Mouse (Mus musculus) urinary bladder, postnatal 0 days (tissue): Measurements from ENCODE around the gene Krtap8-1. TPM values are rescaled to one million over a fixed set of nuclear protein-coding genes. Genes with fewer than 3 reads are reported as not detected.

Experiments used
- polyA plus RNA-seq: library from polyadenylated mRNA; unstranded; fragments of >200 nt; fragmentation: Nextera tagmentation; extraction: Ambion mirVana; gene quantifications from 2 replicates; pipeline ENCODE4 v1.2.1, GENCODE M21; 2015

Krtap8-1 gene
- polyA plus RNA-seq = not detected in 2 replicates

DNA sequence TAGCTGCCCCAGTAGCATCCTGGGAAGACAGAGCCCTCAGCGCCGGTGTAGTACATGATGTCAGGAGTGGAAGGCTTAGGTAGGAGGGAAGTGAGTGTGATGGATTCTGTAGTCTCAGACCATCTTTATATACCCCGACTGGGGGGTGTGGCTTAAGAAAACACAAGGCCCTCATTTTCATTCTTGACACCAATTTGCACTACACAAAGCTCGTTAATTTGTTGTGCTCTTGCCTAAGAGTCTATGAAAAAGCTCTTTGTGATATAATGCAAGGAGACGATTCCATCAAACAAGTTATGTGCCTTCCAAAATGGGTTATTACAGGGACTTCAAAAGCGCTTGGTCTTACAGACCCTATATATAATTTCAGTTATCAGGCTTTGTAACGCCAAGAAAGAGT, at the start of gene Krtap8-1:
Gene Krtap8-1 (minus strand): TSS at position 101 of the 400 bp plus-strand sequence.

DNA sequence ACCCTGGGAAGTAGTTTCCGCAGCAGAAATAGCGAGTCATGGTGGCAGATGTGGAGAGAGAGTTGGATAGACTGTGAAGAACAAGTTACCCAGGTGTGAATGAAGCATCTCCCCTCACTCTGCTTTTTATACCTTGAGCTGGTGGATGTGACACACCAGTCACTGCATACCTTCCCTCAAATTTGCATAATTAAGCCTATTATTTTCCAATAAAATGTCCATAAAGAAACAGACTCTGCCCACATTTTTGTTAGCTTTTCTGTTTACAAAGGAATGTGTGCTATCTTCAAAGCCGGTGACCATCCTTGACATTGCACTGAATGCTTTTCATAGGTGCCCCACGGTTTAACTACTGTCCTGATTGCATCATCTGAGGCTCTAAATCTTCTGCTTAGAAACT, 20.5 kb upstream of the Krtap8-1 start, which contains the start of gene Krtap7-1:
Gene Krtap7-1 (minus strand): TSS at position 101 of the 400 bp plus-strand sequence.

Other genes starting within 250 kb of the Krtap8-1 start
- not detected in 2 replicates for gene Krtap21-1, start 84.1 kb downstream of the Krtap8-1 start, polyA plus RNA-seq
- gene Krtap6-2, start 67.8 kb downstream of the Krtap8-1 start, polyA plus RNA-seq = not detected in 2 replicates
- gene Krtap7-1, start 20.4 kb upstream of the Krtap8-1 start, polyA plus RNA-seq = not detected in 2 replicates
- not detected in 2 replicates for gene Krtap11-1, start 83.2 kb upstream of the Krtap8-1 start, polyA plus RNA-seq